Mouse (Mus musculus) fibroblast of lung, adult 2 months (primary cell): ENCODE measurements around the gene Zfp985.
"Not testable (repeated sequence)": the region's sequence is repeated elsewhere in the genome, so short reads cannot be mapped to it uniquely, and the experiment has no call there.

Experiments
- DNase-seq: peaks from one replicate; pipeline ENCODE4 v3.0.0-alpha.2; 2011; ENCODE audit warnings: low read depth

Zfp985 gene

GRCm38 (mm10) chr4:147603806-147604205 is 50.7 kb downstream of the Zfp985 start:
- no peak for DNase-seq

DNA sequence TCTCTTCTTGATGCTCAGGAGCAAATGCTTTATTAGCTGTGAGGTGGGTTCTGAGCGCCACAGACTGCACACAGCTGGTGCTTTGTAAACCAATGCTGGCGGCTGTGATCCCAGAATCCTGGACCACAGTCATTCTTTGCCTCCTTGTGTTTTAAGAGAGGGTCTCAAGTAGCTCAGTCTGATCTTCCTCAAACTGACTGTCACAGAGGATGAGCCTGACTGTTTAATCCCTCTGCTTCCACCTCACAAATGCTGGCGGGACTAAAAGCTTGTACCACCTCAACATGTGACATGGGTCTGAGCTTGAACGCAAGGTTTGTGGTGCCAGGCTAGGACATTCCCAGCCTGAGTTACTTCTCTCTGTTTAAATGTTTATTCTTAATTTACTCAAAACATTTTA is 52.4 kb downstream of the Zfp985 start:
- no peak for DNase-seq

- DNase-seq = not testable (repeated sequence)
Observed at GRCm38 (mm10) chr4:147606511-147606910, 53.4 kb downstream of the Zfp985 start.

GRCm38 (mm10) chr4:147633818-147634262 is 80.8 kb downstream of the Zfp985 start:
- DNase-seq = not testable (repeated sequence)
